Mouse (Mus musculus) kidney, embryonic 16.5 days (tissue): ENCODE data around the gene Nup98. TPM values are rescaled to one million over a fixed set of nuclear protein-coding genes. Genes with fewer than 3 reads are reported as not detected.

Experiments used
- ATAC-seq: fragments of 200-750 bp; cut with Nextera tagmentation; 2 replicates; pipeline ENCODE4 v1.8.0; 2017; ENCODE audit warnings: moderate TSS enrichment; ENCODE audit not compliant: low FRiP score, low TSS enrichment
- H3K27ac ChIP-seq: fragments of 300-500 bp; sonication (generic); 2 replicates; pipeline ENCODE4 v1.5.1; 2014; ENCODE audit warnings: low read length
- H3K27me3 ChIP-seq: fragments of 300-500 bp; sonication (generic); 2 replicates; pipeline ENCODE4 v1.6.1; 2014; ENCODE audit warnings: low read length, control low read depth, mixed read lengths; ENCODE audit not compliant: insufficient read depth
- H3K36me3 ChIP-seq: fragments of 300-500 bp; sonication (generic); 2 replicates; pipeline ENCODE4 v1.6.1; 2014; ENCODE audit warnings: low read length, control low read depth, mixed read lengths; ENCODE audit not compliant: insufficient read depth
- H3K4me1 ChIP-seq: fragments of 300-500 bp; sonication (generic); 2 replicates; pipeline ENCODE4 v1.6.1; 2014; ENCODE audit warnings: low read length, control low read depth, mixed read lengths; ENCODE audit not compliant: insufficient read depth
- H3K4me2 ChIP-seq: fragments of 300-500 bp; sonication (generic); replicated peaks from 2 replicates; pipeline ENCODE4 v1.6.1; 2014; ENCODE audit warnings: low read depth, low read length
- H3K4me3 ChIP-seq: fragments of 300-500 bp; sonication (generic); 2 replicates; pipeline ENCODE4 v1.5.1; 2014; ENCODE audit warnings: mild to moderate bottlenecking, low read length
- H3K9ac ChIP-seq: fragments of 300-500 bp; sonication (generic); replicated peaks from 2 replicates; pipeline ENCODE4 v1.6.1; 2014; ENCODE audit warnings: low read length
- H3K9me3 ChIP-seq: fragments of 300-500 bp; sonication (generic); 2 replicates; pipeline ENCODE4 v1.6.1; 2016; ENCODE audit warnings: low read length, control low read depth
- WGBS: fragments of 180-500 bp; shearing (Covaris S2); extraction: QIAGEN DNeasy Blood & Tissue Kit; methylation state at CpG from one replicate; pipeline ENCODE4 v1.1.7; 2014; 5-methylcytosine and 5-hydroxymethylcytosine counted together
- polyA plus RNA-seq: library from polyadenylated mRNA; unstranded; fragments of >200 nt; fragmentation: Nextera tagmentation; extraction: Ambion mirVana; gene quantifications from 2 replicates; pipeline ENCODE4 v1.2.1, GENCODE M21; 2015

Nup98 gene
- polyA plus RNA-seq, 1 experiment from 2014 or later: 36.4 TPM

- WGBS: 16% methylated on average over 16 of the region's 16 CpGs
- peak overlapping the region; percentile 97 for H3K27ac ChIP-seq
Observed at GRCm38 (mm10) chr7:102248691-102249404, 38.9 kb upstream of the Nup98 start.

GRCm38 (mm10) chr7:102246956-102247797 is 37.2 kb upstream of the Nup98 start:
- ATAC-seq: no peak
- Histone ChIP-seq H3K4me3 (peak overlapping the region; percentile 95), H3K4me1 (peaks cover 53% of the 10 kb centered on the region), H3K36me3 (no peaks in the 10 kb centered on the region), H3K4me2 (peak overlapping the region; percentile 74), H3K27ac (0 out of 2 replicates have a peak overlapping the region, but pooled peaks have one; percentile 4), H3K27me3 (no peaks in the 10 kb centered on the region), H3K9me3 (no peaks in the 10 kb centered on the region), H3K9ac (peak overlapping the region; percentile 27; the same call in 1 of the 2 replicates)
- WGBS: 44% methylated on average over 12 of the region's 12 CpGs

More at GRCm38 (mm10) chr7:102248691-102249404, 38.9 kb upstream of the Nup98 start:
- Histone ChIP-seq H3K4me1 (peaks cover 53% of the 10 kb centered on the region), H3K36me3 (no peaks in the 10 kb centered on the region), H3K27me3 (no peaks in the 10 kb centered on the region), H3K9ac (peak overlapping the region; percentile 91), H3K9me3 (no peaks in the 10 kb centered on the region), H3K4me2 (peak overlapping the region; percentile 74), H3K4me3 (peak overlapping the region; percentile 95)
- no peak for ATAC-seq

GRCm38 (mm10) chr7:102246265-102246664 is 36.3 kb upstream of the Nup98 start:
- H3K27me3 ChIP-seq: no peaks in the 10 kb centered on the region
- no peak overlapping the region for H3K4me3 ChIP-seq
- peak overlapping the region; percentile 35 for H3K9ac ChIP-seq
- peaks cover 52% of the 10 kb centered on the region for H3K4me1 ChIP-seq
- ATAC-seq: no peak
- WGBS: 60% methylated on average over 6 of the region's 6 CpGs
- H3K4me2 ChIP-seq: 0 out of 2 replicates have a peak overlapping the region, but pooled peaks have one; percentile 5
- H3K27ac ChIP-seq: no peak overlapping the region; the same call in 1 of the 2 replicates
- no peaks in the 10 kb centered on the region for H3K9me3 ChIP-seq
- H3K36me3 ChIP-seq: 0 out of 2 replicates have a peak, but pooled peaks cover 1% of the 10 kb centered on the region

- WGBS: 5% methylated on average over 1 of the region's 1 CpGs
- peak overlapping the region; percentile 35 for H3K9ac ChIP-seq
Observed at GRCm38 (mm10) chr7:102245775-102246174, 35.8 kb upstream of the Nup98 start.

GRCm38 (mm10) chr7:102244782-102245535 is 35.0 kb upstream of the Nup98 start:
- H3K9ac ChIP-seq: no peak overlapping the region
- no peaks in the 10 kb centered on the region for H3K27me3 ChIP-seq
- no peaks in the 10 kb centered on the region for H3K9me3 ChIP-seq
- no peak overlapping the region for H3K4me3 ChIP-seq
- peaks cover 14% of the 10 kb centered on the region for H3K36me3 ChIP-seq
- WGBS: 85% methylated on average over 3 of the region's 3 CpGs
- H3K27ac ChIP-seq: peak overlapping the region; percentile 22; the same call in 1 of the 2 replicates
- no peak overlapping the region for H3K4me2 ChIP-seq
- H3K4me1 ChIP-seq: peaks cover 47% of the 10 kb centered on the region
- no peak for ATAC-seq

More at GRCm38 (mm10) chr7:102245775-102246174, 35.8 kb upstream of the Nup98 start:
- no peak for ATAC-seq
- Histone ChIP-seq H3K36me3 (peaks cover 6% of the 10 kb centered on the region), H3K9me3 (no peaks in the 10 kb centered on the region), H3K4me3 (no peak overlapping the region), H3K4me2 (no peak overlapping the region), H3K4me1 (peaks cover 47% of the 10 kb centered on the region), H3K27ac (peak overlapping the region; percentile 3; the same call in 1 of the 2 replicates), H3K27me3 (no peaks in the 10 kb centered on the region)

GRCm38 (mm10) chr7:102243870-102244269 is 33.9 kb upstream of the Nup98 start:
- H3K4me1 ChIP-seq: peaks cover 41% of the 10 kb centered on the region
- H3K4me2 ChIP-seq: no peak overlapping the region
- H3K36me3 ChIP-seq: peaks cover 24% of the 10 kb centered on the region
- H3K27me3 ChIP-seq: no peaks in the 10 kb centered on the region
- no peak overlapping the region for H3K9ac ChIP-seq
- no peak for ATAC-seq
- WGBS: 81% methylated on average over 2 of the region's 2 CpGs
- H3K9me3 ChIP-seq: no peaks in the 10 kb centered on the region
- no peak overlapping the region for H3K4me3 ChIP-seq
- H3K27ac ChIP-seq: no peak overlapping the region

- no peak overlapping the region for H3K4me2 ChIP-seq
- H3K9me3 ChIP-seq: no peaks in the 10 kb centered on the region
- H3K27ac ChIP-seq: no peak overlapping the region
- peaks cover 32% of the 10 kb centered on the region for H3K36me3 ChIP-seq
- no peak overlapping the region for H3K9ac ChIP-seq
- ATAC-seq: no peak
- 81% methylated on average over 3 of the region's 3 CpGs for WGBS
- no peaks in the 10 kb centered on the region for H3K27me3 ChIP-seq
- peaks cover 32% of the 10 kb centered on the region for H3K4me1 ChIP-seq
- H3K4me3 ChIP-seq: no peak overlapping the region
Observed at GRCm38 (mm10) chr7:102242917-102243316, 32.9 kb upstream of the Nup98 start.

- H3K27me3 ChIP-seq: no peaks in the 10 kb centered on the region
- ATAC-seq: no peak
- no peak overlapping the region for H3K27ac ChIP-seq
- no peak overlapping the region for H3K9ac ChIP-seq
- WGBS: 86% methylated on average over 5 of the region's 5 CpGs
- H3K4me3 ChIP-seq: no peak overlapping the region
- H3K9me3 ChIP-seq: no peaks in the 10 kb centered on the region
- peaks cover 38% of the 10 kb centered on the region for H3K36me3 ChIP-seq
- H3K4me2 ChIP-seq: no peak overlapping the region
- peaks cover 26% of the 10 kb centered on the region for H3K4me1 ChIP-seq
Observed at GRCm38 (mm10) chr7:102242371-102242770, 32.4 kb upstream of the Nup98 start.

- Histone ChIP-seq H3K9ac (no peak overlapping the region), H3K4me2 (no peak overlapping the region), H3K4me1 (no peaks in the 10 kb centered on the region), H3K4me3 (no peak overlapping the region), H3K36me3 (peaks cover 47% of the 10 kb centered on the region), H3K9me3 (no peaks in the 10 kb centered on the region), H3K27me3 (no peaks in the 10 kb centered on the region), H3K27ac (no peak overlapping the region)
- ATAC-seq: 0 out of 2 replicates have a peak, but pooled peaks have one; percentile 32
- 93% methylated on average over 16 of the region's 16 CpGs for WGBS
Observed at GRCm38 (mm10) chr7:102239591-102239990, 29.6 kb upstream of the Nup98 start.
